Mouse (Mus musculus): ENCODE data around the gene Sf1.

GRCm38 (mm10) chr19:6318145-6318544 lies 45.3 kb upstream of the Sf1 start:
- TF ChIP-seq POLR2A (IDR thresholded peaks at IDR 0.05; ENCODE audit: borderline replicate concordance, extremely low read depth, insufficient read depth, insufficient read length, poor library complexity, severe bottlenecking), result no peak
- no peak for TF ChIP-seq CTCF (IDR thresholded peaks at IDR 0.05; ENCODE audit: borderline replicate concordance, extremely low read depth, insufficient read depth, insufficient read length)
